Mouse (Mus musculus) midbrain, postnatal 0 days (tissue): ENCODE results near the gene Nup107. TPM values are rescaled to one million over a fixed set of nuclear protein-coding genes. Genes with fewer than 3 reads are reported as not detected.

ENCODE experiments used
- ATAC-seq: fragments of 200-750 bp; cut with Nextera tagmentation; 2 replicates; pipeline ENCODE4 v1.8.0; 2017; ENCODE audit warnings: moderate number of reproducible peaks, mild to moderate bottlenecking, moderate TSS enrichment, moderate library complexity; ENCODE audit not compliant: low FRiP score
- DNase-seq: peaks from one replicate; pipeline ENCODE4 v3.0.0-alpha.2; 2015; ENCODE audit warnings: low spot score
- H3K27ac ChIP-seq: fragments of 300-500 bp; sonication (generic); 2 replicates; pipeline ENCODE4 v1.5.1; 2014; ENCODE audit warnings: low read depth, mild to moderate bottlenecking, low read length, mixed read lengths
- H3K27me3 ChIP-seq: fragments of 300-500 bp; sonication (generic); 2 replicates; pipeline ENCODE4 v1.6.1; 2014; ENCODE audit warnings: low read length, control low read depth, mixed read lengths; ENCODE audit not compliant: insufficient read depth
- H3K36me3 ChIP-seq: fragments of 300-500 bp; sonication (generic); 2 replicates; pipeline ENCODE4 v1.6.1; 2014; ENCODE audit warnings: low read length, control low read depth, mixed read lengths; ENCODE audit not compliant: insufficient read depth
- H3K4me1 ChIP-seq: fragments of 300-500 bp; sonication (generic); 2 replicates; pipeline ENCODE4 v1.6.1; 2014; ENCODE audit warnings: mild to moderate bottlenecking, control low read depth, antibody characterized with exemption, low read length, mixed read lengths; ENCODE audit not compliant: insufficient read depth
- H3K4me2 ChIP-seq: fragments of 300-500 bp; sonication (generic); 2 replicates; pipeline ENCODE4 v1.6.1; 2014; ENCODE audit warnings: low read depth, mild to moderate bottlenecking, low read length, mixed read lengths; ENCODE audit not compliant: poor library complexity, severe bottlenecking
- H3K4me3 ChIP-seq: fragments of 300-500 bp; sonication (generic); 2 replicates; pipeline ENCODE4 v1.5.1; 2014; ENCODE audit warnings: low read depth, mild to moderate bottlenecking, low read length, moderate library complexity
- H3K9ac ChIP-seq: fragments of 300-500 bp; sonication (generic); replicated peaks from 2 replicates; pipeline ENCODE4 v1.6.1; 2014; ENCODE audit warnings: mild to moderate bottlenecking, low read length, moderate library complexity, mixed read lengths; ENCODE audit not compliant: poor library complexity, severe bottlenecking
- H3K9me3 ChIP-seq: fragments of 300-500 bp; sonication (generic); 2 replicates; pipeline ENCODE4 v1.6.1; 2016; ENCODE audit warnings: low read length, control low read depth
- CTCF ChIP-seq: IDR thresholded peaks from 2 replicates; pipeline ENCODE4 v1.5.1; 2016; ENCODE audit warnings: antibody characterized with exemption, mild to moderate bottlenecking
- WGBS: fragments of 180-500 bp; shearing (Covaris S2); extraction: QIAGEN DNeasy Blood & Tissue Kit; methylation state at CpG from one replicate; pipeline ENCODE4 v1.1.7; 2014; 5-methylcytosine and 5-hydroxymethylcytosine counted together
- polyA plus RNA-seq: library from polyadenylated mRNA; unstranded; fragments of >200 nt; fragmentation: Nextera tagmentation; extraction: Ambion mirVana; gene quantifications from 2 replicates; pipeline ENCODE4 v1.2.1, GENCODE M21; 2015
- total RNA-seq: library from RNA; depleted of rRNA; stranded (reverse); fragments of >200 nt; gene quantifications from 2 replicates; pipeline ENCODE4 v1.2.3, GENCODE M21; 2014

Nup107 gene
- total and polyA plus RNA-seq, 2 experiments from 2014 or later, result 14.0 to 16.7 TPM

GRCm38 (mm10) chr10:117729139-117729814 lies 63.2 kb downstream of the Nup107 start:
- ATAC-seq (no peak), DNase-seq (no peak)
- Histone ChIP-seq H3K4me1 (no peaks in the 10 kb centered on the region), H3K27ac (no peak overlapping the region), H3K9me3 (no peaks in the 10 kb centered on the region), H3K9ac (no peak overlapping the region), H3K36me3 (no peaks in the 10 kb centered on the region; the same call in 1 of the 2 replicates), H3K4me3 (no peak overlapping the region), H3K4me2 (no peak overlapping the region), H3K27me3 (no peaks in the 10 kb centered on the region)
- 81% methylated on average over 11 of the region's 11 CpGs for WGBS
- no peak for TF ChIP-seq CTCF

GRCm38 (mm10) chr10:117728574-117728973 lies 63.9 kb downstream of the Nup107 start:
- Histone ChIP-seq H3K9ac (no peak overlapping the region), H3K4me1 (no peaks in the 10 kb centered on the region), H3K4me3 (no peak overlapping the region), H3K4me2 (no peak overlapping the region), H3K9me3 (no peaks in the 10 kb centered on the region), H3K27ac (no peak overlapping the region), H3K36me3 (no peaks in the 10 kb centered on the region; the same call in 1 of the 2 replicates), H3K27me3 (no peaks in the 10 kb centered on the region)
- no peak for TF ChIP-seq CTCF
- DNase-seq (no peak), ATAC-seq (no peak)
- WGBS, result 85% methylated on average over 5 of the region's 5 CpGs

GRCm38 (mm10) chr10:117727518-117728110 lies 64.9 kb downstream of the Nup107 start:
- Histone ChIP-seq H3K27me3 (no peaks in the 10 kb centered on the region), H3K4me1 (no peaks in the 10 kb centered on the region), H3K4me3 (no peak overlapping the region), H3K9me3 (no peaks in the 10 kb centered on the region), H3K9ac (no peak overlapping the region), H3K36me3 (no peaks in the 10 kb centered on the region; the same call in 1 of the 2 replicates), H3K4me2 (no peak overlapping the region), H3K27ac (no peak overlapping the region)
- 83% methylated on average over 9 of the region's 9 CpGs for WGBS
- ATAC-seq (no peak), DNase-seq (no peak)
- TF ChIP-seq CTCF, result no peak

GRCm38 (mm10) chr10:117726888-117727385 lies 65.6 kb downstream of the Nup107 start:
- WGBS, result 95% methylated on average over 4 of the region's 4 CpGs
- H3K9me3 ChIP-seq, result no peaks in the 10 kb centered on the region
- no peak for ATAC-seq

GRCm38 (mm10) chr10:117726350-117726749 lies 66.2 kb downstream of the Nup107 start:
- no peak for ATAC-seq
- no peak overlapping the region for H3K4me3 ChIP-seq

More at GRCm38 (mm10) chr10:117726888-117727385, 65.6 kb downstream of the Nup107 start:
- Histone ChIP-seq H3K4me3 (no peak overlapping the region), H3K4me2 (no peak overlapping the region), H3K4me1 (no peaks in the 10 kb centered on the region), H3K36me3 (no peaks in the 10 kb centered on the region), H3K27ac (no peak overlapping the region), H3K27me3 (no peaks in the 10 kb centered on the region), H3K9ac (no peak overlapping the region)
- TF ChIP-seq CTCF, result no peak
- no peak for DNase-seq

GRCm38 (mm10) chr10:117725671-117726070 lies 66.8 kb downstream of the Nup107 start:
- Histone ChIP-seq H3K9ac (no peak overlapping the region), H3K4me3 (no peak overlapping the region), H3K4me1 (no peaks in the 10 kb centered on the region), H3K4me2 (no peak overlapping the region), H3K27me3 (no peaks in the 10 kb centered on the region), H3K36me3 (no peaks in the 10 kb centered on the region), H3K27ac (no peak overlapping the region), H3K9me3 (no peaks in the 10 kb centered on the region)
- no peak for DNase-seq
- no peak for ATAC-seq
- no peak for TF ChIP-seq CTCF
- 77% methylated on average over 7 of the region's 7 CpGs for WGBS

More at GRCm38 (mm10) chr10:117726350-117726749, 66.2 kb downstream of the Nup107 start:
- Histone ChIP-seq H3K9ac (no peak overlapping the region), H3K4me2 (no peak overlapping the region), H3K36me3 (no peaks in the 10 kb centered on the region), H3K4me1 (no peaks in the 10 kb centered on the region), H3K27me3 (no peaks in the 10 kb centered on the region), H3K27ac (no peak overlapping the region), H3K9me3 (no peaks in the 10 kb centered on the region)
- DNase-seq, result no peak
- WGBS, result 92% methylated on average over 4 of the region's 4 CpGs
- no peak for TF ChIP-seq CTCF
